Mouse (Mus musculus) embryonic facial prominence, embryonic 11.5 days (tissue): ENCODE measurements around the gene Cdc6. TPM values are rescaled to one million over a fixed set of nuclear protein-coding genes. Genes with fewer than 3 reads are reported as not detected.
A peak's percentile ranks its signal among the peaks of the same experiment; 100 is the strongest.
"Not testable (repeated sequence)": the region's sequence is repeated elsewhere in the genome, so short reads cannot be mapped to it uniquely, and the experiment has no call there.

Experiments
- ATAC-seq: fragments of 200-750 bp; cut with Nextera tagmentation; replicated peaks from 2 replicates; pipeline ENCODE4 v1.8.0; 2017; ENCODE audit warnings: low read depth; ENCODE audit not compliant: insufficient number of reproducible peaks, low FRiP score, low TSS enrichment
- DNase-seq: peaks from one replicate; pipeline ENCODE4 v3.0.0-alpha.2; 2015; ENCODE audit warnings: low spot score
- H3K27ac ChIP-seq: fragments of 300-500 bp; sonication (generic); replicated peaks from 2 replicates; pipeline ENCODE4 v1.5.1; 2014; ENCODE audit warnings: mild to moderate bottlenecking, low read depth, low read length, control low read depth
- H3K27me3 ChIP-seq: fragments of 300-500 bp; sonication (generic); 2 replicates; pipeline ENCODE4 v1.6.1; 2014; ENCODE audit warnings: mild to moderate bottlenecking, low read length, moderate library complexity, mixed read lengths; ENCODE audit not compliant: control insufficient read depth, insufficient read depth
- H3K36me3 ChIP-seq: fragments of 300-500 bp; sonication (generic); replicated peaks from 2 replicates; pipeline ENCODE4 v1.6.1; 2014; ENCODE audit warnings: low read depth, mild to moderate bottlenecking, low read length, moderate library complexity, mixed read lengths; ENCODE audit not compliant: control insufficient read depth, insufficient read depth
- H3K4me1 ChIP-seq: fragments of 300-500 bp; sonication (generic); 2 replicates; pipeline ENCODE4 v1.6.1; 2014; ENCODE audit warnings: low read length, mixed read lengths; ENCODE audit not compliant: control insufficient read depth, insufficient read depth
- H3K4me2 ChIP-seq: fragments of 300-500 bp; sonication (generic); 2 replicates; pipeline ENCODE4 v1.6.1; 2014; ENCODE audit warnings: low read depth, mild to moderate bottlenecking, control low read depth, low read length, moderate library complexity
- H3K4me3 ChIP-seq: fragments of 300-500 bp; sonication (generic); 2 replicates; pipeline ENCODE4 v1.5.1; 2014; ENCODE audit warnings: low read depth, low read length, control low read depth
- H3K9ac ChIP-seq: fragments of 300-500 bp; sonication (generic); replicated peaks from 2 replicates; pipeline ENCODE4 v1.6.1; 2014; ENCODE audit warnings: mild to moderate bottlenecking, control low read depth, low read length
- H3K9me3 ChIP-seq: fragments of 300-500 bp; sonication (generic); replicated peaks from 2 replicates; pipeline ENCODE4 v1.6.1; 2016; ENCODE audit warnings: mild to moderate bottlenecking, low read length, inconsistent platforms, mixed read lengths; ENCODE audit not compliant: control insufficient read depth
- WGBS: fragments of 180-500 bp; shearing (Covaris S2); extraction: QIAGEN DNeasy Blood & Tissue Kit; methylation state at CpG from one replicate; pipeline ENCODE4 v1.1.7; 2014; 5-methylcytosine and 5-hydroxymethylcytosine counted together
- polyA plus RNA-seq: library from polyadenylated mRNA; unstranded; fragments of >200 nt; fragmentation: Nextera tagmentation; extraction: Ambion mirVana; gene quantifications from 2 replicates; pipeline ENCODE4 v1.2.1, GENCODE M21; 2014

Gene Cdc6
- polyA plus RNA-seq, 1 experiment from 2014 or later = 57.1 TPM

GRCm38 (mm10) chr11:98922851-98923711 is 15.5 kb downstream of the Cdc6 start:
- H3K9ac ChIP-seq, H3K9me3 ChIP-seq, H3K27me3 ChIP-seq, H3K36me3 ChIP-seq, H3K4me2 ChIP-seq, H3K4me3 ChIP-seq: not testable (repeated sequence)
- Histone ChIP-seq H3K27ac (peak overlapping the region; percentile 95), H3K4me1 (peaks cover 24% of the 10 kb centered on the region)
- peak; percentile 84 for DNase-seq
- peak; percentile 37 for ATAC-seq
- 35% methylated on average over 16 of the region's 16 CpGs for WGBS

- ATAC-seq (no peak), DNase-seq (no peak)
- H3K27ac ChIP-seq = peak overlapping the region; percentile 95
- 15% methylated on average over 5 of the region's 5 CpGs for WGBS
- H3K4me1 ChIP-seq = peaks cover 37% of the 10 kb centered on the region
- no peaks in the 10 kb centered on the region for H3K9me3 ChIP-seq
- H3K4me3 ChIP-seq = no peak overlapping the region
- 0 out of 2 replicates have a peak overlapping the region, but pooled peaks have one; percentile 13 for H3K4me2 ChIP-seq
- no peak overlapping the region for H3K9ac ChIP-seq
- no peaks in the 10 kb centered on the region for H3K36me3 ChIP-seq
- H3K27me3 ChIP-seq = no peaks in the 10 kb centered on the region
These were observed 17.1 kb downstream of the Cdc6 start for GRCm38 (mm10) chr11:98924633-98925175.

DNA sequence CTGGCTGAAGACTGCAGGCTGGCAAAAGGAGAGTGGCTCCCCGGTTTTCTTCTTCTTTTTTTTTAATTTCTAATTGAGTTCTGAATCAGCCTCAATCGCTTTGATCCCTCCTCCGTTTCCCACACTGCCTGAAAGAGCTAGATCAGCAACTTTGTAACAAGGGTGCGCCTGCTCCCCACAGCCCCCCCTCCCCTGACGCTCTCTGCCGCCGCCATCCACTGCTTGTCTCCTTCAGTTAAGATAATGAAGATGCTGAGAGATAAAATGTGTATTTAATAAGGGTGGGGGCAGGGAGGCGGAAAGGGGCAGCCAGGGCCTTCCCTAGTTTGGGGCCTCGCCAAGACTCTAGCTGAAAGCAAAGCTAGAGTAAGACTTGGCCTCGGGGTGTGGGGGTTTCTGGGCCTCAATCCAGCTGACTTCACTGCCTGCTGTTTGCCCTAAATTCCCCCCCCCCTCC is 17.7 kb downstream of the Cdc6 start:
- 3% methylated on average over 10 of the region's 10 CpGs for whole genome bisulfite sequencing
- Histone ChIP-seq H3K27me3 (no peaks in the 10 kb centered on the region), H3K27ac (peak overlapping the region; percentile 95), H3K4me2 (peak overlapping the region; percentile 13; the same call in 1 of the 2 replicates), H3K9me3 (no peaks in the 10 kb centered on the region), H3K4me1 (peaks cover 41% of the 10 kb centered on the region), H3K4me3 (no peak overlapping the region; the same call in 1 of the 2 replicates), H3K36me3 (no peaks in the 10 kb centered on the region), H3K9ac (peak overlapping the region; percentile 37)
- peak; percentile 19; the same call in 1 of the 2 replicates for ATAC-seq
- DNase-seq = peak; percentile 86

DNA sequence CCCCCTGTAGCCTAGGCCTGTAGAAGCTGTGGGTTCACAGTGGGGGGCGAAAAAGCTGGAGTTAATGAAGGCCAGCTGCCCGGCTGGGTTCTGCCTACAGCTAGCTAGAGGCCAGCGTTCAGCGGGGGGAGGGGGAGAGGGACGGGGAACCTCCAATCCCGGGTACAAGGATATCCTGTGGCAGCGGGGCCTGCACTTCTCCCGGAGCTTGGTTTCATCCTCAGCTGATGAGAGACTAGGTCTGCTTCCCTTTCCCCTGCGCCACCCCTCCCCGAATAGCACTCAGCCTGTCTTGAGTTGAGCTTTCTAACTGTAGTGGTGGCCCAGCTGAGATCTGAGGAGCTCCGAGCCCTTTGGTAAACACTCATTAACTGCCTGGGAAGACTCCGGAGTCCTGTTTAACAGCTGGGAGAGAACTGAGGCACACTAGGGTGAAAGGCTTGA is 18.3 kb downstream of the Cdc6 start:
- Histone ChIP-seq H3K27ac (peak overlapping the region; percentile 95), H3K9ac (peak overlapping the region; percentile 37), H3K36me3 (no peaks in the 10 kb centered on the region), H3K4me1 (peaks cover 44% of the 10 kb centered on the region), H3K27me3 (no peaks in the 10 kb centered on the region), H3K9me3 (no peaks in the 10 kb centered on the region), H3K4me2 (peak overlapping the region; percentile 34), H3K4me3 (no peak overlapping the region)
- DNase-seq (peak; percentile 95), ATAC-seq (peak; percentile 66)
- 2% methylated on average over 12 of the region's 12 CpGs for WGBS

GRCm38 (mm10) chr11:98926553-98926952 is 19.0 kb downstream of the Cdc6 start:
- WGBS = 49% methylated on average over 7 of the region's 7 CpGs
- Histone ChIP-seq H3K27me3 (no peaks in the 10 kb centered on the region), H3K27ac (peak overlapping the region; percentile 95), H3K9ac (no peak overlapping the region), H3K36me3 (no peaks in the 10 kb centered on the region), H3K4me2 (no peak overlapping the region; the same call in 1 of the 2 replicates), H3K9me3 (no peaks in the 10 kb centered on the region), H3K4me3 (no peak overlapping the region), H3K4me1 (peaks cover 47% of the 10 kb centered on the region)
- ATAC-seq (no peak), DNase-seq (no peak)

DNA sequence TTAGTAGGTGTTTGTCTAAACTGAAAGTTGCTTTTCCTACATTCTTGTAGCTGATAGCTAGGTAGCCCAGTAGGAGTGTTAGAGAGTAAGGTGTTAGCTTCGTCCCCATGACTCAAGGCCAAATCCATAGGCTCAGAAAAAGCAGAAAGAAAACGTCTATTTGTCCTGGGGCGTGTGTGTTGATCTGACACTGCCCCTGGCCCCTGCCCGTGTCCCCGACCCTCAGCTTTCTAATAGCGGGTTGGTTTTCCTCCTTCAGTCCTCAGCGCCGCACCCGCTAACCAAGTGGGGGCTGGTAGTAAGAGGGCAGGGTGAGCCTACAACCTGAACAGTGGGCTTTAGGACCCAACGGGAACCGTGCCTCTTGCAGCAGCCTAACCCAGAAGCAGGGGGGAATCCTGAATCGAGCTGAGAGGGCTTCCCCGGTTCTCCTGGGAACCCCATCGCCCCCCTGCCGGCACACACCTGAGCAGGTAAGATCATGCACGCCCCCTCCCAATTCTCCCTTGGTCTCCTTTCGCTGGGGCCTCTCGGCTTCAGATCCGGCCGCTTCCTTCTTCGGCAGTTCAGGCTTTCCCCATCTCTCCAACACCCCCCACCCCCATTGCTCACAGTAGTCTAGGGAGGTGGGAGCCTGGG is 20.0 kb downstream of the Cdc6 start, which contains the start of gene Rara:
Gene Rara, plus strand, starts transcription at position 381 of the 639 bp plus-strand sequence.
- 5% methylated on average over 20 of the region's 21 CpGs for WGBS
- ATAC-seq = no peak
- Histone ChIP-seq H3K4me2 (peak within 1 kb of the TSS; percentile 87), H3K9me3 (no peaks in the 10 kb centered on the region), H3K9ac (peak within 1 kb of the TSS; percentile 64), H3K4me3 (peak within 1 kb of the TSS; percentile 49), H3K27me3 (no peaks in the 10 kb centered on the region), H3K4me1 (peaks cover 57% of the 10 kb centered on the region), H3K27ac (peak within 1 kb of the TSS; percentile 95), H3K36me3 (no peaks in the 10 kb centered on the region)
- peak; percentile 82 for DNase-seq

GRCm38 (mm10) chr11:98928186-98928893 is 20.7 kb downstream of the Cdc6 start:
- H3K27ac ChIP-seq = peak overlapping the region; percentile 37
- peak overlapping the region; percentile 64 for H3K9ac ChIP-seq
- ATAC-seq (no peak), DNase-seq (no peak)
- peak overlapping the region; percentile 87 for H3K4me2 ChIP-seq
- peaks cover 64% of the 10 kb centered on the region for H3K4me1 ChIP-seq
- no peaks in the 10 kb centered on the region for H3K36me3 ChIP-seq
- no peaks in the 10 kb centered on the region for H3K27me3 ChIP-seq
- 11% methylated on average over 12 of the region's 12 CpGs for WGBS
- no peaks in the 10 kb centered on the region for H3K9me3 ChIP-seq
- peak overlapping the region; percentile 49 for H3K4me3 ChIP-seq
